Mouse (Mus musculus): Measurements from ENCODE around the gene Pcdh9.
A peak's percentile ranks its signal among the peaks of the same experiment; 100 is the strongest.

Pcdh9 gene

DNA sequence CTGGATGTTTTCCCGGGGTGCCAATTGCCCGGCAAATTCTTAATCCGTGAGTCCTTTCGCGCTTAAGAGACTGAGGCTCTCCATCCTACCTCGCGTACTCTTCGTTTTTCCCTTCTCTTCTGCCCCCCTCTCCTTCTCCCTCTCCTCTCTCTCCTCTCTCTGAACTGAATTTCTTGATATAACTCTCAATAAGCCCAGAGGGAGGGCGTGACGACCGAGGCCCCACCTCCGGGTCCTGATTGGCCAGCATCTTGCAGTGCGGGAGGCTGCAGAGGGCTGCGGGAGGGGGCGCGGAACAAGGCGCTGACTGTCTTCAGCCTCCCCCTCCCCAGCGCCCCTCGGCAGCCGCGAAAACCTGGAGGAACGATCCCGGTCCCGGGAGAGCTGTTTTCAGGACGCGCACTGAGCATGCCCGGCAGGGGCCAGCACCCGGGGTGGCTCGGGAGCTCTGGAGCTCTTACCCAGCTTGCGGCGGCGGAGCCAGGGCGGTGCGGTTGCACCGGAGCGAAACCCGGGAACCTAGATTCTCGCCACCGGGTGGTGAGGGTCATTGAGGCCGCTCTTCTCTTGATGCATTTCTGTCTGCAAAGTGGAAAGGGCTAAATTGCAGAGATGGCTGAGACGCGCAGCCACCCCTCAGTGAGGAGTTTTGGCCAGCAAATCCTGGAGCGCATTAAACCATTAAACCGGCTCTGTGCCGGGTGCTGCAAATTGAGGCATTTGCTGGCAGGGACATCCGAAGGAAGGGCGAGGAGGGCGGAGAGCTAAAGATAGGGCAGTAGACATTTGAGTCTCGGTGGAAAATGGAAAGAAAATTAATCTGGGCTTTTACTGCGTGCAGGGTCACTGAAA lies at the start of gene Pcdh9:
Gene Pcdh9 (minus strand): TSS at position 161 of the 852 bp plus-strand sequence.
- peak; percentile 81 for DNase-seq (ENCODE audit: low read depth, low spot score)

DNA sequence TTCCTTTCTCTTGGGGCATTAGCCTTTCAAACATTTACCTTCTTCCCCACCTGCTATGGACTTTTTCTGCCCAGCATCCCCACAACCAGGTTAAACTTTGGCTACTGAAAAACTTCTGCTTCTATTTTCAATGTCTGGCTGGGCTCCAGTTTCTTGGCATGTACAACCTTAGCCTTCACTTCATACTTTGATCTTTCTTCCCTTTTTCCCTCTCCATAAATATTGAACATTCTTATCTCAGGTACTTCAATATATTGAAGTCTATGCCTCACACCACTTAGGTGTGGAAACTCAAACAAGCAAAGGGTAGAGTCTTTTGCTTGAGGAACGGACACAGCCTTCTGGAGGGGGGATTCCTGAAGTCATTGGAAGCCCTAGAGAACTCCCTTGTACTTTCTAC lies 16.4 kb upstream of the Pcdh9 start:
- no peak for DNase-seq (ENCODE audit: low read depth, low spot score)

DNA sequence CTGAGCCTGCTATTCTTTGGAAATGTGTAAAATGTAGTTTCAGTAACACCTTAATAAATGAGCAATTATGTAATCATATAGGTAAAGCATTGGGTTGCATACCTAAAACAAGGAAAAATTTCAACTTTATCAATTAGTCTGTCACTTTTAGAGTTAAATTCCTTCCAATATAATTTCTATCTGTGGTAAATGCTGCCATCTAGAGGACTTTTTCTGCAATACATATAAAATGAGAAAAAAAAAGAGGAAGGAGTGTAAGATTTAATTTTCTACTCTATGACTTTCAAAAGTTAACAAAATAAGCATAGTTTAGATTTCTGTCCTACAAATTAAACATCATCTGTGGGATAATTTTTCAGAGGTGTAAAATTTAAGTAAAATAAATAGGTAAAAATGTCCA lies 8.1 kb upstream of the Pcdh9 start:
- DNase-seq (ENCODE audit: low read depth, low spot score): no peak

DNA sequence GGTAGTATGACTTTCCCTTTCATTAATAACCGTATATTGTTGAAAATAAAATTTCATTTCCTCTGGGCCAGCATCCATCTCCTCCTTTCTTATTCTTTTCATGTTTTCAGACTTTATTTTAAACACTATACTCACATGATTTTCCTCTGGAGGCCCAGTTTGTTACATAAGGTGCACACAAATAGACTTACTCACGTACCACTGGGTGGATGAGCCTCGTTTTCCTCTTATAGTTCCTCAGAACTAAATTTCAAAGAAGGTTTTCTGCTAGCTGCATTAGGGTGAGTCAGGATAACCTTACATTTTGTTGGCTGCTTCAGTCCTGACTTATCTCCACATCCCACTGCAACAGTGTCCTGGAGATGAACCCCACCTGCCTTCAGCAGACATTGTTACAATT lies 4.7 kb upstream of the Pcdh9 start:
- DNase-seq (ENCODE audit: low read depth, low spot score): no peak

DNA sequence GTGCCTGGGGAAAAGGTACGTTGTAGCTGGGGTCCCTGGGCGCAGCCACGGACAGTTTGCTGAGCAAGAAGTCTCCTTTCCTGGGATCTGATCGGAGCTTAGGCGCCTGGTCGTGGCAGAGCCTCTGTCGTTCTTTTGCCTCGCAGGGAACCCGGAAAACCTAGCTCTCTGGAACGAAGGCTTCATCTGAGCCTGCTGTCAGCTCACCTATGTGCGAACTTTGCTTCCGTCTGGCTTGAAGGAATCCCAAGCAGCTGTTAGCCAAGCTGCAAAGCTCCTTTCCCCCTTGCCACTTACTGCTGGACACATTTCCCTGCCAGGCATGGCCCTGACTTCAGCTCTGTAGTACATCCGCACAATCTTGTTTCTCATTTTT lies 880 bp upstream of the Pcdh9 start:
- DNase-seq (ENCODE audit: low read depth, low spot score): peak; percentile 4

DNA sequence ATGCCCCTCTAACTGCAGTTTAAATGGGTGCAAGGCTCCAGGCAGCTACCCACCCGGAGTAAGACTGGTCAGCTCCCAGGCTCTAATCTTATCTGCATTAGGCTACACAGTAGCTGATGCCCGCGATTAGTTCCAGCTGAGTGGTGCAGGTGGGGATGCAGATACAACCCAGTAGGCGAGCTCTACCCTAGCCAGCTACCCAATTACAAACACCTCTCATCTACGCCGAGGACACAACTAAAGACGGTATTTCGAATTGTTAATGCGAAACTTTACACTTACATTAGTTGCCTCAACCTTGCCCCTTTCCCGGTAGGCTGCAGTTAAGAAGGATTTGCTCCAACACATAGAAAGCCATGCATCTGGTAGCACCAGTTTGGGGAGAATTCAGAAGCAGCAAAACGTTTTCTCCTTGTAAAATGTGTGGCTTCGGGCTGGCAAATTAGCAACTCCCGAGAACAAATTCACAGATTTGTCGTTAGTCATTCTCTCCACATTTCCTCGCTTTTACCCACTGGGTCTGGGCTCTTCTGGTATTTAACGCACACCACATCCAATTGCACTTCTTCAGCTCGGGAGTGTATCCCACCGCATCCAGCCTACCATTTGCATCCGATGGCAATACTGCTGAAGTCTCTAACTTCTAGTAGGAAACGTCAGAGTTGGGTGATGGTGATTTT lies 500 bp downstream of the Pcdh9 start:
- no peak for DNase-seq (ENCODE audit: low read depth, low spot score)

DNA sequence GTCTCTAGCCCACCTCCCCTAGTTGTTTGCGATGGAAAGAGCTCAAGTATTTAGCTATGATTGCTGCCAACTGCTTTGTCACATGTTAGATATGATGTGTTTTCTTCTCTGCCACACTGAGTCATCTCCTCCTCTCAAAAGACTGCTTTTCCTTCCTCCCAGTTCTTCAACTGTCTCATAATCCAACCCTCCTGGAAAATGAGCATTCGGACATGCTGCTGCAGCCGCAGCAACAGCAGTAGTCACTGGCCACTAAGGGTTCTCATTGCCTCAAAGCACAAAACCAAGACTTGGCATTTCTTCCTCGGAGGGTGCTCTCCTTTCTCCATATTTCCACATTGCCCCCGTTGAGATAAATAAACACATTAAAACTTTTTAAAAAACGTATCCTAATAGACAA lies 1.2 kb downstream of the Pcdh9 start:
- DNase-seq (ENCODE audit: low read depth, low spot score): no peak

DNA sequence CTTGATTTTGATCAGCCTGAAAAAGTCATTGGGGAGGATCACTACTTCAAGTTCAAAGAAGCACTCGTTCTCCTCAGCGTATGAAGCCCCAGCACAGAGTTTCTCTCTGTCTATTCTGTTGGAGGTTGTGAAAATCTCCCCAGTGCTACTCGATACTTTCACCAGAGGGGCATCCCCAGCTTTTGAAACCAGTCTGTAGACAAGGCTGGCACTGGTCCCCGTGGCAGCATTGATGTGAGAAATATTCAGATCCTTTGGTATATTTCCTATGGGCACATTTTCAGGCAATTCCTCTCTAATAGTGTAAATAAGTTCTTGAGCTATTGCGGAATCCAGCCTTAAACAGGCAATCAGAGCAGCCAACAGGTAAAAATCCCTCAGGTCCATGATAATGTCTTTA lies 2.1 kb downstream of the Pcdh9 start:
- no peak for DNase-seq (ENCODE audit: low read depth, low spot score)

DNA sequence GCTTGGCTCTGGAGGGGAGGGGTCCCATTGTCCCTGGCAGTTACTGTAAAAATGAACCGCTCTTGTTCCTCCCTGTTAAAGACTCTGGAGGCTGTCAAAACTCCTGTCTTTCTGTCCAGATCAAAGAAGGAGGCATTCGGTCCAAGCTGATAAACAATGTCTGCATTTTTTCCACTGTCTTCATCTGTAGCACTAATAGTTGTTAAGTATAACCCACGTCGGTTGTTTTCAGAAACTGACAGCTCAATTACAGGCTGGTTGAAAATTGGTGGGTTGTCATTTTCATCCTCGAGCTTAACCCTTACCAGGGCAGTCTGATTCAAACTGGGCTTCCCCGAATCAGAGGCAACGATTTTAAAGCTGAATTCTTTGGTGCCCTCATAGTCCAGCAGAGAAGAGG lies 3.4 kb downstream of the Pcdh9 start:
- no peak for DNase-seq (ENCODE audit: low read depth, low spot score)

DNA sequence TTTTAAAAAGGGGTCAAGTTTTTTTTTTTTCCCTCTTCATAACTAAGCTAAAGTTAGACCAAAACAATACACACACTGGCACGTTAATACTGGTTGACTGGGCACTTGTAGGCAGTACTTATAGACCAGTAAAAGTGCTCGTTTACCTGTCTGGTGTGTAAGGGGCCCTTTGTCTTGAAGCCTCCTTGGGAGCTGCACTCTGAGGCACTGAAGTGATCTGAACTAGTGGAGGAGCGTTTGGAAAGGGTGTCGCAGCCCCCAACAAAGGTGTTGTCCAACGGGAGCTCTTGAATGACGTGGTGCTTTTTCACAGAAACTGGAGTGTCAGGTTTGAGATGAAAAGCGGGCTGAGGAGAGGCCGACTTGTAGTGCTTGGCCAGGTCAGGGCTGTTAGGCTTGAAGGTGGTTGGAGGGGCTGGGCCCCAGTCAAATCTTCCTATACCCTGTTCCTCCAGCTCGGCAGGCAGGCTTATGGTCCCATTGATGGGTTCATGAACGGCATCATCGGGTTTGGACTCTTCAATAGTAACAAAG lies 4.9 kb downstream of the Pcdh9 start:
- no peak for DNase-seq (ENCODE audit: low read depth, low spot score)

DNA sequence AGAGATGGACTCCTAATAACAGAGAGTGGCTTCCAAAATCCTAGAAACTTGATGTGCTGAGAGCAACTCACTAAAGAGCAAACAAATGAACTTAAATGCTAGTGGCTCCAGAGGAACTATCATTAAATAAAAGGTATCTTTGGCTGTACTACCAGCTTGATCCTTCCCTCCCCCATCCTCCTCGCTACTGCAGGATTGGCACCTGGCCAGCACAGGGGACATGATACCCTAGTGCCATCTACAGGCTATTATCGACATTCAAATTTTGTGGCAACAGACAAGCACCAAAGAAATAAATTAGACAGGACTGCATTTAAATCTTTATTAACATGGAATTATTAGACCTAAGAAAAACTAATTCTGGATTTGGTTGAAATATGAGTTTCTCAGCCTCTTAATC lies 6.0 kb downstream of the Pcdh9 start:
- peak; percentile 20 for DNase-seq (ENCODE audit: low read depth, low spot score)

DNA sequence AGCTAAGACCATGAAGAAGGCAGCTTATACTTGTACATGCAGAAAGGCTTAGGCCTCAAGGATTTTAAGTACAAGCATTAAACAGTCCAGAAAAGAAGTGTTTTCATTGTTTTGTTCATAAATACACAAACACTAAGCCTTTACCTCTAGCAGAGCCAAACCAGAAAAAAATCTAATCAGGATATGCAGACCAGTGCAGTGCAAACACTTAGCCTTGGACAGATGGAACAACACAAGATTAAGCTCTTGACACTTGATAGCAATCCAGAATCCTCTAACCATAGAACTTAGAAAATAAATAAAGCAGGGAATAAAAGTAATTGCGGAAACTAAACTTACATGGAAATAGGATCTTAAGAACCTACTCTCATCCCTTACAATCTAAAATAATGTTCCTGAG lies 10.4 kb downstream of the Pcdh9 start:
- DNase-seq (ENCODE audit: low read depth, low spot score): no peak

DNA sequence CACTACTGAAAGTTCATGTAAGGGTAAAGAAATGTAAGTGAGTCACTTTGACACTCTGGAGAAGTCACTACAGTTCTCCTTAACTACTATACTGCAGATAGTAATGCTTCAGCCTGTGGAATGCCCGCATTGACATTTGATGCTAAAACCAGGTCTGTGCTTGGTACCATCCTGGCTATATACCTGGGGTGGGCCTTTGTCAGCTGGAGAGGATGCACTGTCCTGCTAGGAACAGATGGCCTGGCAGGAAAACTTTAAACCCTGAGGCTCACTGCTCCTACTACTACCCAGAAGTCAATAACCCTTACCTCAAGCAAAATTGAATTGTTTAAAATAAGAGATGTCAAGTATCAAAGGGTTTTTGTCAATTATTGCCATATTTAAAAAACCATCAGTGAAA lies 14.5 kb downstream of the Pcdh9 start:
- DNase-seq (ENCODE audit: low read depth, low spot score): no peak

DNA sequence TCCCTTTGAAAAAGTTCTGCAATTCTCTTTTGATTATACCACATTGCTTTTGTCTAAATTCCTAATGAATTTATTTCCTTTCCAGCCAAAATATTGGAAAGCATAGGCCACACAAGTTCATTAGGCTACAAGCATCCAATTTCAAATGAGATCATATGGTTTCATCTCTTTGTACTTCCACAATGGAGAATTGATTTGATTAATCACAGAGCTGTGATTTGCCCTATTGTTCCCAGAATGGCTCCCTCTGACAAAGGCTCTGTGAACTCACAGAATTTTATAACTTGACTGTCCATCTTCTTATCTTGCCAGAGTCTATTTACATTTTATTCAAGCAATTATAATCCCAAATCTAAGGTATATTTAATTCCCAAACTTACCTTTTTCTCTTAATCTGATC lies 22.3 kb downstream of the Pcdh9 start:
- DNase-seq (ENCODE audit: low read depth, low spot score): no peak

DNA sequence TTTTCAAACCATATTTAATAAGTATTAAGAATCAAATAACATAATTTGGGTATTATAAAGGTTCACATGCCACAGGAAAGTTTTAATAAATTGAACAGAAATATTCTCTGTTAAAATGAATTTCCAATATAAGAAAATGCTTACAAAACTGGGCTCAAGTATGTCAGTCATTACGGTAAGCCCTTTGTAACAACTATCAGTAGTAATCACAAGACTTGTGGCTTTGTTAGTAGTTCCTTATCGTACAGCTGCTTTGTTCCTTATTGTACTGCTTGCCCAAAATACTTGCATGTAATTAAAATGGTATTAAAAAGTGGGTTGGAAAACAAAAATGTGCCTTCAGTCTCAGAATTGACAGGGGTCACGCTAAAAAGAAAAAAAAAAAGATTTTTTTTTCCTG lies 32.4 kb downstream of the Pcdh9 start:
- no peak for DNase-seq (ENCODE audit: low read depth, low spot score)

DNA sequence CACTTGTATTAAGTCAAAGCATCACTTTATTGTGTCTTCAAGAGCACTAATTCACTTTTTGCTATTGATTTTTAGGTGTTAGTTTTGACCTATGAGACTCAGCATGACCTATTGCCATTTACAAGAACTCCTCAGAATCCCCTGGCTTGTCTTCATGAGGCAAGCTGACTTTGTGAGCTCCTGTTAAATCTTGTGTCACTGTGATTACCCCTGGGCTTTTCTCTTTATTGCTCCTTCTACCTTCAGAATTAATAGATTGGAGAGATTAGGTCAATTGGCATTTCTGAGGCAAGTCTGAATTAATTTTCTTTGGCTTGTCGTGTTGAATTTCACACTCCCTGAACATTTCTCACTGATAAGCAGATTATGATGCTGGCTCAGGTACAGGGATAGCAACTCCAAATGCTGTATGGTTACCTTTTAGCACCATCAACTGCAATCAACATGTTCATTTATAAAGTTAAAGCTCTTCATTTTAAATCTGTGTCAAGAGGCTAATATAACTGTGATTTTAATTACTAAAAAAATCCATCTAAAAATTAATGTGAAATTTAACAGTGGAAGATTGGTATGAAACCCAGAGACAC lies 44.3 kb downstream of the Pcdh9 start:
- DNase-seq (ENCODE audit: low read depth, low spot score): no peak

DNA sequence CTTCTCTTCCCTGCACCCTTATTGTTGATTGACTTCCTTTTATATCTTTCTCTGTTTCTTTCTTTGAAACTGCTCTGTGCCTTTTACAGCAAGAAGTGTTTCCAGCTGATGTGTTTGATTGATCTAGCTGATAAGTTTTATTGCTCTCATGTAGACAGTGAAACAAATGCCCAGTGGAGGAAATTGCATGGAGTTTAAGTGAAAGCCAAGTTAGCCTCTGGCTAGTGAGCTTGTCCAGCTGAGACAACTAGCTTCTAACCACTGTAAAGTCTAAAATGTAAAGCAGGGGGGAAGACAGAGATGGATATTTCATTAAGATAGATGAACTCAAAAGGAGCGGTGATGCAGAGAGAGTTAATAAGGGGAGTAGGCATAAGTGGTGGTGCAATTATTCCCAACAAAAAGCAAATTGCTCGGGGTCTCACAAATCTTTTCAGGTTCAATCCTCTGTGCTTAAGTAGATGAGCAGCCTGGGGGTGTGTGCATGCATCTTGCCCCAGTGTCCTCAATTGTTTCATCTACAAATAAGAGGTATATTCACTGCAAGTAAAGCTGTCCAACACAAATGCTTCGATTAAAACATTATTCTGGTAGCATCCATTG lies 47.7 kb downstream of the Pcdh9 start:
- DNase-seq (ENCODE audit: low read depth, low spot score): no peak

DNA sequence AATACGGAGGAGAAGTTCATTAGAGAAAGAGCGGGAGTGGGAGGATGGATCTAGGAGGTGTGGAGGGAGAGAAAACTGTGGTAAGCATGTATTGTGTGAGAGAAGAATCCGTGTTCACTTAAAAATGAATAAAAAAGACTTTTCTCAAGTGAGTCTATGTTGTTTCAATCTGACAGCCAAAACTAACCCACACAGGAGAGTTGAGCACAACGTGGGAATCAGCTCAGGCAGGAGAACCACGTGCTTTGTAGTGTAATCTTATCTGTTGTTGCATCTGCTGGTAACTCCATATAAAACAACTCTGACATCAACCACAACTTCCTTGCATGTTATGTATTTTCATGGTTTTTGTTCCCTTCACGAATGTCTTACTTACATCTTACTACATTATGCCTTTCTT lies 58.0 kb downstream of the Pcdh9 start:
- DNase-seq (ENCODE audit: low read depth, low spot score): no peak

DNA sequence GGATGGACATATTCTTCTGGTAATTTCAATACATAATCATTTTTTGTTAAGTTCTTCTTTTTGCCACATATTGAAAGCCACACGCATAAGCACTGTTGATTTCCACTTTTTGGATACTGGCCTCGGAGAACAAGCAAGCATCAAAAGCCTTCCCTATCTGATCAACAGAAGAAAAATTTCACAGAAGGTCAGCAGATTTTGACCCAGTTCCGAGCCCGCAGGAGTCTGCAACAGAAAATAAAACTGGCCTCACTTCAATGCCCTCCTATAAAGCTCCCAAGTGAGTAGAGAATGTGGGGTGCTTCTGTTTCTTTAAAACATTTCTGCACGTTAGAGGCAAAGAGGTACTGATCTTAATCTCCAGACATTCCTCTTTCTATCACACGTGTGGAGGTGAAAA lies 63.3 kb downstream of the Pcdh9 start:
- no peak for DNase-seq (ENCODE audit: low read depth, low spot score)

DNA sequence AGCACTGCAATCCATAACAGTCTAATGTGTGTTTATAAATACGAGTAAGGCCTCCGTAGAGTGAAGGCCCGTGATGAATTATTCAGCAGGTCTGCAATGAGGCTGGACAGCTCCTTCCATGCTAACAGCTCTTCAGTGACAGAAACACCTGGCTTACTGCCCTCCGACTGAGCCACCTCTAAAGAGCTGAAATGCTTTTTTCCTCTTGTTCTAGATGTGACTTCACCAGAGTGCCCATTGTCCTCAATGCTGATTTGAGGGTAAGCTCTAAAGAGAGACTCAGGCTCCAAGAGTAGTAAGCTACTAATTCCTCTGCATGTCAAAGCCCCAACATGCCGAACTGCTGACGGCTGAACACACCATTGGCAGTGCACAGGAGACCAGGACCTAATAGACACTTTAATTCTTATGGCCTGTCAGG lies 64.4 kb downstream of the Pcdh9 start:
- DNase-seq (ENCODE audit: low read depth, low spot score): peak; percentile 0

DNA sequence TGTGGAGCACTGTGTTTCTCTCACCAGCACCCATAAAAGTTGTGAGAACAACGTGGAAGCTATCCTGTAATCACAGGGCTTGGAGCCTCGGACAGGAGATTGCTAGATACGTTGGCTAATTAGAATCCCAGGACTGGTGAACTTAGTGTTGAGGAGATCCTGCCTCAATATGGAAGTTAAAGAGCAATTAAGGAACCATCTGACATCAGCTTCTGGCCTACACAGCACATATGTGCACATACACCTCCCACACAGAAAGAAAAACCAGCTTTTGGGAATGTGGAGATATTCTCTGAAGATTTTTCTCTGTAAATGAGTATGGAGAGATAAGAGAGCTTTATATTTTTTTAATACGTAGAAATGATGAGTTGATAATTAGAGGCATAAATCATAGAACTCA lies 71.6 kb downstream of the Pcdh9 start:
- DNase-seq (ENCODE audit: low read depth, low spot score): no peak

DNA sequence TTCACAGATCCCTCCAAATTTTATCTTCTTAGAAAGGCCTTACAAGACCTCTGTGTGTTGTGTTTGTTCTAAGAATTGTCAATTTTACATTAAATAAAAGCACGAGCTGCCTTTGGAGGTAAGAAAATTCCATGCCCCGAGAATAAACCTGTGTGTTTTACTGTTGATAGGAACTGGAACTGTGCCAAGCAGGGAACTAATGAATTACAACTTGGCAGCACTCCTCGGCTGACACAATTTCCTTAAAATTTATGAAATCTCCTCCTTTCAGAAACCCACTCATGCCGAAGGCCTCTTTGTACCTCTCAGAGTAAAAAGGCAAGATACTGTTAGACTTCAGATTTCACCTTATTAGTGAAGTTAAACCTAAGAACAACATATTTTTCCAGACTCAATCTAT lies 72.9 kb downstream of the Pcdh9 start:
- DNase-seq (ENCODE audit: low read depth, low spot score): no peak

Measured in ZHBTc4 (cell line).